Mouse (Mus musculus) midbrain, embryonic 16.5 days (tissue): Measurements from ENCODE around the gene Cep89. TPM values are rescaled to one million over a fixed set of nuclear protein-coding genes. Genes with fewer than 3 reads are reported as not detected.

Experiments
- polyA plus RNA-seq: library from polyadenylated mRNA; unstranded; fragments of >200 nt; fragmentation: Nextera tagmentation; extraction: Ambion mirVana; gene quantifications from 2 replicates; pipeline ENCODE4 v1.2.1, GENCODE M21; 2015

The Cep89 gene
- polyA plus RNA-seq, 1 experiment from 2014 or later = 34.7 TPM

Other genes with a start within 250 kb of the Cep89 start
- 9.8 and 21.0 TPM in 2 replicates for gene Slc7a10, start 210.7 kb upstream of the Cep89 start, polyA plus RNA-seq
- gene Lrp3, start 181.5 kb upstream of the Cep89 start, polyA plus RNA-seq = 23.9 and 25.6 TPM in 2 replicates
- gene Gpatch1, start 78.6 kb upstream of the Cep89 start, polyA plus RNA-seq = 20.8 and 22.8 TPM in 2 replicates
- gene Rhpn2, start 62.9 kb upstream of the Cep89 start, polyA plus RNA-seq = 1.3 and 2.1 TPM in 2 replicates
- gene Faap24, start 199 bp upstream of the Cep89 start, polyA plus RNA-seq = 17.7 and 19.4 TPM in 2 replicates
- gene Slc7a9, start 51.8 kb downstream of the Cep89 start, polyA plus RNA-seq = not detected in 2 replicates
- gene Tdrd12, start 140.7 kb downstream of the Cep89 start, polyA plus RNA-seq = 0.37 and 0.63 TPM in 2 replicates
- 93.0 and 102 TPM in 2 replicates for gene Nudt19, start 159.3 kb downstream of the Cep89 start, polyA plus RNA-seq
- gene Rgs9bp, start 188.5 kb downstream of the Cep89 start, polyA plus RNA-seq = 0.04 and 0.06 TPM in 2 replicates
- 18.4 and 19.0 TPM in 2 replicates for gene Ankrd27, start 189.2 kb downstream of the Cep89 start, polyA plus RNA-seq